Mouse (Mus musculus): ENCODE measurements around the gene Dpm2. TPM values are rescaled to one million over a fixed set of nuclear protein-coding genes. Genes with fewer than 3 reads are reported as not detected.

The Dpm2 gene
- polyA plus RNA-seq, 1 experiment from 2014 or later: 104 TPM

DNA sequence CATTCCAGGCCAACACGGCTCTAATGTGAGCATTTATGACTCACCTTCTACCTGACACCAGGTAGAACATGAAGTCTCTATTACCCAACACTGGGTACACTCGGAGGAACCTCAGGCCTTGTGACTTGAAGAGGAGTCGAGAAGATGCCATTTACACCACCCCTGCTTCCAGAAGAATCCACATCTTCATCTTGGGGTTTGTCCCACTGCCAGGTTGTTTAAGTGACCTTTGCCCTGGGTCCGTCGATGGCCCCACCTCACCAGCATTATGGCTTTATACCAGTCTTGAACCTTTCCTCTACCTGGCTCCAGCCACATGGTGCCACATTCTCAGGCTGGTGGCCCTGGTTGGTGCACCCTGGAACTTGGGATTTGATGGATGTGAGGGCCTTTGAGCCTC lies 26.6 kb downstream of the Dpm2 start:
- Histone ChIP-seq H3K9me3 (no peaks in the 10 kb centered on the region), H3K27me3 (ENCODE audit: poor library complexity, severe bottlenecking) (no peaks in the 10 kb centered on the region), H3K4me3 (no peak overlapping the region), H3K4me1 (peaks cover 11% of the 10 kb centered on the region), H3K27ac (no peak overlapping the region), H3K36me3 (replicated peaks) (peaks cover 19% of the 10 kb centered on the region)
- WGBS: 91% methylated on average over 5 of the region's 5 CpGs
- DNase-seq (ENCODE audit: extremely low spot score, low spot score): no peak

DNA sequence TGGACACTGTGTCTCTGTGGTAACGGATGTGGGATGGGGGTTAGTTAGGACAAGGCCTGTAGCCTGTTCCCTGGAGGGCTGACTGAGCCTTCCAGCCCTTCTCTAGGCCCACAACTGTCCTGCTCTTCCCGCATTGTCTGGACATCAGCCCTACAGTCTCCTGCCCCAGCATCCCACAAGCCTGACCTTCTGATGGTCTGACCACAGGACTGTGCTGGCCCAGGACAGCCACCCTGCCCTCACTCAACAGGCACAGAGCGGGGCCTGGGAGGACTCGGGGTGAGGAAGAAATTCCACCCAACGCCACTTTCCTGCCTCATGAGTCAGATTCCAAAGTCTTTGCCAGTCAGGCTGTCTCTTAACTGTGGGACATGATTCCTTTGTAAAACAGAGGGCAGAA lies 27.0 kb downstream of the Dpm2 start:
- no peaks in the 10 kb centered on the region for H3K27me3 ChIP-seq (ENCODE audit: poor library complexity, severe bottlenecking)
- H3K27ac ChIP-seq: no peak overlapping the region
- peaks cover 19% of the 10 kb centered on the region for H3K36me3 ChIP-seq (replicated peaks)
- H3K4me3 ChIP-seq: no peak overlapping the region
- peaks cover 16% of the 10 kb centered on the region for H3K4me1 ChIP-seq
- WGBS: 90% methylated on average over 5 of the region's 5 CpGs
- H3K9me3 ChIP-seq: no peaks in the 10 kb centered on the region
- DNase-seq (ENCODE audit: extremely low spot score, low spot score): no peak

DNA sequence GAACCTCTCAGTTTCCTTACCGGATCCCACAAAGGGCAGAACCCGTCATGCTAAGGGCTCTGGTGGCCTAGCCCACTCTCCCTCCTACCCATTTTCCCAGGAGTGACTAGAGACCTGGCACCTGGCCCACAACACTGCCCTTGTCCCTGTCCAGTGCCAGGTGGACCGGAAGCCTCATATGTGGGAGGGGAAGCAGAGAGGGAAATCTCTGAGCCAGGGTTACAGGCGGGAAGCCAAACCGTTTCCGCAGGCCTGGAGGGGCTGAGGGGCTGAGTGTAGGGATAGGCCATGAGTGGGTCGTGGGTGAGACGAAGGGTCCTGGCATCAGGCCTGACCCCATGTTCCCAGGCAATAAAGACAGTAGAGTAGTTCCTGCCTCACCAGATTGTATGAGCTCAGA lies 27.8 kb downstream of the Dpm2 start:
- WGBS: 88% methylated on average over 8 of the region's 8 CpGs
- Histone ChIP-seq H3K9me3 (no peaks in the 10 kb centered on the region), H3K27me3 (ENCODE audit: poor library complexity, severe bottlenecking) (no peaks in the 10 kb centered on the region), H3K4me1 (peaks cover 16% of the 10 kb centered on the region), H3K36me3 (replicated peaks) (peaks cover 19% of the 10 kb centered on the region), H3K4me3 (no peak overlapping the region), H3K27ac (no peak overlapping the region)
- no peak for DNase-seq (ENCODE audit: extremely low spot score, low spot score)

DNA sequence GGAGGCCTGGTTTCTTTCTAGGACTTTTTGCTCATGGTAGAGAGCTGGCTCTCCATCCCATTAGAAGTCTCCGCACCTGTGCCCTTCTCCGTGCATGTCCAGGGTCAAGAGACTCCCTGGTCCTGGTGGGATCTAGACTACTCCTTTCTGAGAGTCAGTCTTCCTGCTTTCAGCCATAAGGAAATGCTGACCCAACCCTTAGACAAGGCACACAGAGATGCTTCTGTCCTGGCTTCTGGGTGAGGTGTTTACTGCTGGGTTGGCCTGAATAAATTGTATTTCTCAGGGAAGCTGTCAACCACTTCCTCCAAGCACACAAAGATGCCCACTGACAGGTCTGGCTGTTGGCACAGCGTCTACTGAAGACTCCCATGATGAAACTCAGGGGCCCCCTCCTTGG lies 28.8 kb downstream of the Dpm2 start, which contains the start of gene St6galnac6:
Gene St6galnac6 (plus strand): TSS at position 301 of the 400 bp plus-strand sequence.
- Histone ChIP-seq H3K4me3 (no peak within 1 kb of the TSS), H3K9me3 (no peaks in the 10 kb centered on the region), H3K36me3 (replicated peaks) (peaks cover 17% of the 10 kb centered on the region), H3K4me1 (peaks cover 16% of the 10 kb centered on the region), H3K27ac (no peak within 1 kb of the TSS), H3K27me3 (ENCODE audit: poor library complexity, severe bottlenecking) (no peaks in the 10 kb centered on the region)
- 97% methylated on average over 3 of the region's 3 CpGs for WGBS
- DNase-seq (ENCODE audit: extremely low spot score, low spot score): no peak

DNA sequence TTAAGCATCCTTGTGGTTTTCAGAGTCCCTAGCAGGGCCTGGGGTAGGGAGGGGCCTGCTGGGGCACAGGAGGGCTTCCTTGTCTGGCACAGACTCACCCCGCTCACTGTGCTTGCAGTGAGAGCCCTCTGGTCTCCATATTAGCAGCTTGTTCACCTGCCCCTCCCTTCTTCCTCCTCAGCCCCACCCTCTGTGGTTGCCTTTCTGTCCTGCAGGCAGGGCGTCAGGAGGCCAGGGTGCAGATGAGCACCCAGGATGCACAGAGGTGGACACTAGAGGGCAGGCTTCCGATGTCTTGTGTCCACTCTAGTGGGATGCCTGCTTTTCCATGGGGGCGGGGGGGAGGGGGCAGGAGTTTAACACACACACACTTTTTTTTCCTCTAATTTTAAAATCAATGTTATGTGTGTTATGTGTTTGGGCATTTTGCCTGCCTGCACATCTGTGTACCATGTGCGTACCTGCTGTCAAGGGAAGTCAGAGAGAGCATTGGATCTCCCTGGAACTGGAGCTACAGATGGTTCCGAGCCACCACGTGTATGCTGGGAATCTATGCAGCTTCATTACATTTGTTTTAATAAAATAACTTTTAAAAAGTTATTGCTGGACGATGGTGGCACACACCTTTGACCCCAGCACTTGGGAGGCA lies 30.9 kb downstream of the Dpm2 start:
- Histone ChIP-seq H3K9me3 (no peaks in the 10 kb centered on the region), H3K27me3 (ENCODE audit: poor library complexity, severe bottlenecking) (no peaks in the 10 kb centered on the region), H3K4me1 (peaks cover 18% of the 10 kb centered on the region), H3K27ac (peak overlapping the region; percentile 58; the same call in 1 of the 2 replicates), H3K4me3 (no peak overlapping the region), H3K36me3 (replicated peaks) (peaks cover 11% of the 10 kb centered on the region)
- 41% methylated on average over 8 of the region's 8 CpGs for WGBS
- no peak for DNase-seq (ENCODE audit: extremely low spot score, low spot score)

DNA sequence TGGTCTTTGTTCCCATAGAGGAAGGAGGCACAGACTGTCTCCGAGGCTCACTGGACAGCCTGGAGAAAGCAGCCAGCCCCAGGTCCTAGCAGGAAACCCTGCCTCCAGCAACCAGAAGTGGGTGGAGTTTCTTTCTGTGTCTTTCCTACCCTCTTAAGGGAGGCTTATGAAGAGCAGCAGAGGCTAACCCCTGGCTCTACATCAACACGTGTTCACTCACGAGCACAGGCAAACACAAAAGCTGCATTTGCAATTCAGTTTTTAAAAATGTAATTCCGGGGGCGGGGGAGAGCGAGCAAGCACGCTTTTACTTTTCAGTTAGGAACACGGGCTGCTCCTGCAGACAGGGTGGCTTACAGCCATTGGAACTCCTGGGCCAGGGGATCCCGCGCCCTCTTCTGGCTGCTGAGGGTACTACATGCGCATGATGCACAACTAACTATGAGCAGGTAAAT lies 32.0 kb downstream of the Dpm2 start:
- Histone ChIP-seq H3K36me3 (replicated peaks) (peaks cover 2% of the 10 kb centered on the region), H3K4me1 (peaks cover 29% of the 10 kb centered on the region), H3K4me3 (peak overlapping the region; percentile 49), H3K27me3 (ENCODE audit: poor library complexity, severe bottlenecking) (peaks cover 5% of the 10 kb centered on the region), H3K27ac (peak overlapping the region; percentile 76), H3K9me3 (no peaks in the 10 kb centered on the region)
- peak; percentile 91 for DNase-seq (ENCODE audit: extremely low spot score, low spot score)
- WGBS: under 1% methylated on average over 11 of the region's 11 CpGs

DNA sequence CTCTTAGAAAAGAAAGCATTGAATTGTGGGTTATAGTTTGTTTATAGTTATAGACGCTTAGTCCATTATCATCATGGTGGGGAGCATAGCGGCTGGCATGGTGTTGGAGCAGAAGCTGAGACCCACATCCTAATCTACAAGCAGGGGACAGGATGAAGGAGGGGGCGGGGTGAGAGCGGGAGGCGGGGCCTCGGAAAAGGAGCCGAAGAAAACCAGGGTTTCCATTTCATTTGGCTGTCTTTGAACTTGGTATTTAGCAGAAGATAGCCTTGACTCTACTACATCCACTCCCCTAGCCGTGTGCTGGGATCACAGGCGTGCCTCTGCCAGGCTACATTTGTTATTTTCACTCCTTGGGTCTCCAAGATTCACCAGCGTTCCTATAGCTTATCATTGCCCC lies 34.0 kb downstream of the Dpm2 start:
- no peaks in the 10 kb centered on the region for H3K36me3 ChIP-seq (replicated peaks)
- DNase-seq (ENCODE audit: extremely low spot score, low spot score): no peak
- H3K4me3 ChIP-seq: no peak overlapping the region
- peaks cover 21% of the 10 kb centered on the region for H3K27me3 ChIP-seq (ENCODE audit: poor library complexity, severe bottlenecking)
- peaks cover 47% of the 10 kb centered on the region for H3K4me1 ChIP-seq
- H3K27ac ChIP-seq: no peak overlapping the region
- WGBS: 52% methylated on average over 10 of the region's 10 CpGs
- H3K9me3 ChIP-seq: no peaks in the 10 kb centered on the region

DNA sequence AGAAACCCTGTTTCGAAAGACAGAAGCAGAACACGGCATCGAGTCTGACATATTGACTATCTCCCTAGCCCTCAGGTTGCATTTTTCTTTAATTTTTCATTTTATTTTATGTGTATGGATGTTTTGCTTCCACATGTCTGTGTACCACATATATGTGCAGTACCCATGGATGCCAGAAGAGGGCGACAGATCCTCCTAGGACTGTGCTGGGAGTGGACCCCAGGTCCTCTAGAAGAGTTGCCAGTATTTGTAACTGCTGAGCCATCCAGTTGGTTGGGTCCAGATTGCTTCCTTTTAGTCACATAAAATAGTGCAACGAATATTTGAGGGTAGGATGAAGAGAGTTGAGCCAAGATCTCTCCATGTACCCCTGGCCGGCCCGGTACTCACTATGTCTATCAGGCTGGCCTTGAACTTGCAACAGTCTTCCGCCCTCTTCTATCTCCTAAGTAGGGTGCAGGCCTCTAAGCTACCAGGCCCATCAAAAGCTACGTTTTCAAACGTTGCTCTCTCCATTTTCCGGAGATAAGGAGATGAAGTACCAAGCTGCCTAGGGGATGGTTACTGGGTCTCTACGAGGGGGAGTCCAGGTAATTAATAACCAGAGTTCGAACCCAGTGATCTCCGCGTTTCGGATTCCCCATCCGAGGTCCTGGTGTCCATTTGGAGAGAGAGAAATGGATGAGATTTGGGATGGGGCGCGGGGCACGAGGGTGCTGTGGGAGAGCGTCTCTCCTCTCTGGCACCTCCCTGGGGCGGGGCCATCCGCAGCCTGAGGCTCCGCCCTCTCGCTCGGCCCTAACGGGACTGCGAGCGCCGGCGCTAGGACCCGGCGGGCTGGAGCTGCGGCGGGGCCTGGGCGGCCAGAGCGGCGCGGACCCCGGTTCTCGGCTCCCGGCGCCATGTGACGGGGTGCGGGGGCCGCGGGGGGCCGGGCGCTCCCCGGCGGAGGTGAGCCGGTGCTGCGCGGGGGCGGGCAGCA lies 35.8 kb downstream of the Dpm2 start:
- DNase-seq (ENCODE audit: extremely low spot score, low spot score): peak; percentile 77
- peak overlapping the region; percentile 89 for H3K27ac ChIP-seq
- no peaks in the 10 kb centered on the region for H3K36me3 ChIP-seq (replicated peaks)
- H3K9me3 ChIP-seq: no peaks in the 10 kb centered on the region
- H3K4me1 ChIP-seq: peaks cover 61% of the 10 kb centered on the region
- H3K27me3 ChIP-seq (ENCODE audit: poor library complexity, severe bottlenecking): peaks cover 21% of the 10 kb centered on the region
- WGBS: 11% methylated on average over 54 of the region's 55 CpGs
- peak overlapping the region; percentile 76 for H3K4me3 ChIP-seq

DNA sequence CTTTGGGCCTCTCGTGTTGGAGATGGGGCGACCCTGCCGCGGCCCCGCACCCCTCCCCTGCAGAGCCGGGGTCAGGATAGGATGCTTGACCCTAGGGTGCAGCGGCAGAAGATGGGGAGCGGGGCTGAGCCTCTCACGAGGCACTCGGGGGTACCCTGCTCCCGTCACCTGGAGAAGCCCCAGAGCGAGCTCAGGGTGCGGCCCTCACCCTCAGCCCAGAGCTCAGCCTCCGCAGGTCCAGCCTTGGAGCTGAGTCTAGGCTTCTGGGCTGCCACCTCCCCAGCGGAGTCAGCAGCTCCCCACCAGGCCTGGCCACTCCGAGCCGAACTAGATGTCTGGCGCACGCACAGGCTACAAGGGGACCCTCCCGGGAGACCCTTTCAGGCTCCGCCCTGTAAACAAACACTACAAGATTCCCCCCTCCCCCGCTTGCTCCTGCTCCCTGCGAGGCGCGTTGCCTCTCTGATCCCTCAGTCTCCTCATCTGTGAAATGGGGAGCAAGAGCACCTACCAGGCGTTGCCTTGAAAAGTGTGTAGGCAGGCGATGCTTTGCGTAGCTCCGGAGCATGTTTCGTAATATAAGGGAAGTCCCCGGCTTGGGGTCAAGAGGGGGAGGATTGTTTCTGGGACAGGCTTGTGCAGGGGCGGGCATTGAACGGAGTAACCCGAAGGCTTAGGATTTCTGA lies 36.7 kb downstream of the Dpm2 start:
- Histone ChIP-seq H3K4me1 (peaks cover 60% of the 10 kb centered on the region), H3K27me3 (ENCODE audit: poor library complexity, severe bottlenecking) (peaks cover 21% of the 10 kb centered on the region), H3K36me3 (replicated peaks) (peaks cover 5% of the 10 kb centered on the region; the same call in 1 of the 2 replicates), H3K9me3 (no peaks in the 10 kb centered on the region), H3K27ac (peak overlapping the region; percentile 89), H3K4me3 (peak overlapping the region; percentile 76)
- peak; percentile 59 for DNase-seq (ENCODE audit: extremely low spot score, low spot score)
- WGBS: 7% methylated on average over 33 of the region's 34 CpGs

DNA sequence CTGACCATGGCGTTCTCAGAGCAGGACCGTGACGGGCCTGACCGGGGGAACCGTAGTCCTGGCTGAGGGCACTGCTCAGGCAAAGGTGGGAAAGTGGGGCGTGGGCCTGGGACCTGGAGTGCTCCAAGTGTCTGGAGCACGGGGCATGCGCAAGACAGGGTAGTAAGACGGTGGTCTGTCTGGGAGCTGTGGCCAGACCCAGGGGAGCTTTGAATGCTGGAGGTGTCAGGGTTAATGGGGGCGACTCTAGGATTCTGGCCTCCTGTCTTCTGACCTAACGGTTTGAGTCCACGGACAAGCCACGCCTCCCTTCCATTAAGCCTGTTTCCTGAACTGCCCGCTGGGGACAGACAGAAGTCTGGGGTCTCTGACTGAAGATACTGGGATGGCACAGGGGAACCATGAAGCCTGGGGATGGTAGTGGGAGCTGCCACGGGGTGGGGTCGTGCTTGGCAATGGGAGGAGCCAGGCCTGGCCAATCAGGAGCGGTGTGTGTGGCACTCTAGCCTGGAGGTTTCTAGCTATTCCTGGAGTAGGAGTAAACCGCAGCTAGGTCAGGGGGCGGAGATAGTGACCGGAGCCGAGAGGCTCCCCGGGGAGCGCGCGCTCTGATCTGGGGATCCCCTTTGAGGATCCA lies 37.6 kb downstream of the Dpm2 start:
- no peaks in the 10 kb centered on the region for H3K9me3 ChIP-seq
- H3K36me3 ChIP-seq (replicated peaks): peaks cover 13% of the 10 kb centered on the region
- H3K27ac ChIP-seq: peak overlapping the region; percentile 57
- H3K27me3 ChIP-seq (ENCODE audit: poor library complexity, severe bottlenecking): peaks cover 21% of the 10 kb centered on the region
- peaks cover 57% of the 10 kb centered on the region for H3K4me1 ChIP-seq
- DNase-seq (ENCODE audit: extremely low spot score, low spot score): peak; percentile 68
- 9% methylated on average over 25 of the region's 25 CpGs for WGBS
- peak overlapping the region; percentile 76 for H3K4me3 ChIP-seq

DNA sequence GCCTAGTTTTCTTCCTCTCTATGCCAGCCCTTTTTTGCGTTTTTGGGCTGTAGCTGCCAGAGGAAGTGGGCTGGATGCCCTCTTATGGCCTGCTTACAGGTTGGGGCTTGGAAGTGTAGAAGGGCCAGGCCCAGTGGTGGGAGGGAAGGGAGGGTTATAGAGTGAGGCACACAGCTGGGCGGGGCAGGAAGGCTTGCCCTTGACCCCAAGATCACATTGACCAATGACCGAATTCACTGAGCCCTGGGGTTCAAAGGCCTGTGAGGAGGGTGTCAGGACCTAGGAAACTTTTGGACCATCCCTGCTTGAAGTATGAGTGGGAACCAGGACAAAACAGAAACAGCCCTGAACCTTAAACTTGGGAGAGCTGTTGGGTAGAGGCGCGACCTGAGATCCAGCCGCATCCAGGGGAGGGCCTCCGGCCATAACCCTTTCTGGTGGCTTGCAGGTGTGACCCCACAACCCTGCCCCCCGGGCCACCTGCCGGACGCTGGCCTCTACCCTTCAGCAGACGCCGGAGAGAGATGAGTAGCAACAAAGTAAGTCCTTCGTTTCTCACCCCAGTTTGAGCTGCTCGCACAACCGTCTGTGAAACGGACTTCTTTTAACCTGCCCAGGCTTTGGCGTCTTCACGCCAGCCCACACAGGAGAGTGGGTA lies 38.2 kb downstream of the Dpm2 start:
- no peak for DNase-seq (ENCODE audit: extremely low spot score, low spot score)
- WGBS: 39% methylated on average over 18 of the region's 18 CpGs
- peak overlapping the region; percentile 57; the same call in 1 of the 2 replicates for H3K27ac ChIP-seq

More for the DNA sequence above, 38.2 kb downstream of the Dpm2 start:
- Histone ChIP-seq H3K4me3 (peak overlapping the region; percentile 76), H3K27me3 (ENCODE audit: poor library complexity, severe bottlenecking) (peaks cover 21% of the 10 kb centered on the region), H3K4me1 (peaks cover 57% of the 10 kb centered on the region), H3K9me3 (no peaks in the 10 kb centered on the region), H3K36me3 (replicated peaks) (peaks cover 18% of the 10 kb centered on the region)

All from forebrain, embryonic 10.5 days (tissue).